Mouse (Mus musculus) kidney, adult 2 months (tissue): ENCODE data around the gene Cbr2.
A peak's percentile ranks its signal among the peaks of the same experiment; 100 is the strongest.

Source experiments
- CTCF ChIP-seq: fragments of 200-500 bp; conservative IDR thresholded peaks from 2 replicates; pipeline ENCODE4 v1.5.1; 2011; ENCODE audit warnings: low read depth, mild to moderate bottlenecking, control low read depth, low read length, moderate library complexity, mixed read lengths; ENCODE audit not compliant: insufficient read depth, insufficient read length
- POLR2A ChIP-seq: fragments of 200-500 bp; IDR thresholded peaks from one replicate; pipeline ENCODE4 v1.6.1; 2011; ENCODE audit warnings: low read depth, low read length, control low read depth

DNA sequence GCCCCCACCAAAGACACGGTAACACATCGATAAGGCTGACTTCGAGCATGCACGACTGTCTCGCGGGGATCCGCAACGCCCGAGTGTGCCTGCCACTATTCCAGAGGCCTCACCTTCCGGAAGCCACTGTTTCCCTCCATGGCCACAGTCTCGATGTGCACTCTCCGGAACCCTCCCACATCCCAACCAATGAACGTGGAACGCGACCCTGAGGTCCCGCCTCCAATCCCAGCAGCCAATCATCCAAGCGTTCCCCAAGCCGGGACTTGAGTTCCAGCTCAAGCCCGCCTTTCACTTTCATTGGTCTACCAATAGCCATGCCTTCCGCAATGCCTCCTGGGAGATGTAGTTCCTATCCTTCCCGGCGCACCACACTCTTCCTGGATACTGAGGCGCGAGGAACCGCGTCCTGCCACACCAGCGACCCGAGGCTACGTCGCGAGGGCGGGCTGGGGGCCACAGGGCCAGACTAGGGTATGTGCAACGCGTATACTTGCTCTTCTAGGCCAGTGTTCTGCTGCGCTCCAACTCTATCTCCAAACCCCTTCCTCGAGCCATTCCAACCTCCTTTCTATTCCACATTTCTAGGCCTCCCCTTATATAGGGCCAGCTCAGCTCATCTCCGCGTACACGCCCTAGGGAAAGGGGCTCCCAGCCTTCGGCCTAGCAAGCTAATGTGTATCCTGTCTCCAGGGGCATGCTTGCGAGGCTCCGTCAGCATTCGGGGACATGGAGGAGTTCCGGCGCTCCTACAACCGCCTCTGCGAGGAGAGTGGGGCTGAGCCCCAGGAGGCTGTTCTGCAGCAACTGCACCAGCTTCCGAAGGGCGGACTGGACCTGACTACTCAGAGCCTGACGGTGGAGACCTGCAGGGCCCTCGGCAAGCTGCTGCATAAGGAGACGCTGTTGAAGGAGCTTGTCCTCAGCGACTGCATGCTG, 18.1 kb downstream of the Cbr2 start, which contains the start of the genes Cenpx and Lrrc45:
- TF ChIP-seq POLR2A (peak; percentile 60), CTCF (0 out of 2 replicates have a peak, but pooled peaks have one; percentile 7)
